Mouse (Mus musculus): ENCODE data around the gene B3galt4.

- no peak for TF ChIP-seq CTCF (IDR thresholded peaks at IDR 0.05; ENCODE audit: insufficient read depth, low read depth, low read length)
- no peak for TF ChIP-seq POLR2A (IDR thresholded peaks at IDR 0.05; ENCODE audit: insufficient read depth, low read depth, low read length)
Measured at GRCm38 (mm10) chr17:33947430-33948089, 3.7 kb downstream of the B3galt4 start.

Measured in olfactory bulb, adult 2 months (tissue).